Mouse (Mus musculus) kidney, postnatal 10 days (tissue): ENCODE measurements at regions not wholly inside any gene's neighbourhood (a gene's known extent, or its start where the extent isn't known, plus 50 kb on each side); places are given as distances from the start of the nearest gene placed in this dataset.
A peak's percentile ranks its signal among the peaks of the same experiment; 100 is the strongest.

Experiments
- DNase-seq: peaks from one replicate; pipeline ENCODE4 v3.0.0; 2021; ENCODE audit warnings: mixed read lengths

DNA sequence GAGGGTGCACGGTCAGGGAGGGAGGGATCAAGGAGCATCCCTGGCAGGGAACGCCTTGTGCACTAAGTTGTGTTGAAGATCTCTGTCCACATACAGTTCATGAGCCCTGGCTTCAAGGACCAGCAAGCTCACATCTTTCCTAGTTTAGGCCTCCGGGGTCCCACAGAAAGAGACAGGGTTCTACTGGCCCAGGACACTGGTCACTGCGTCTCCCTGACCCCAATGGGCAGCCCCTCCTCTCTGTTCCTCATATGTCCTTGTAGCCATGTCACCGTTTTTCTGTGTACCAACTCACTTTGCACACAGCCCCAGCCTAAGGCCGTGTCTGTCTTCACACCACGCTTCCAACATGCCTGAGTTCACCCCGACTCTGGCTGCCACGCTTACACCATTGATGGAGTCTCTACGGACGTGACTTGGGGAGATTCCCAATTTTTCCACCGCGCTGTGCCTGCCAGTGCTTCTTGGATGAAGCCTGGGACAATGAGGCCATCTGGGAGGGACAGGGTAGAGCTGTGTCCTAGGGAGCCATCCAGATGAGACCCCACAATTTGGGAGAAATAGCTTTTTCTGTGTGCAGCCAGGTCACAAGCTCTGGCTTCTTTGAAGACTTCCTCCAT lies 86.5 kb upstream of the Ret start:
- no peak for DNase-seq

DNA sequence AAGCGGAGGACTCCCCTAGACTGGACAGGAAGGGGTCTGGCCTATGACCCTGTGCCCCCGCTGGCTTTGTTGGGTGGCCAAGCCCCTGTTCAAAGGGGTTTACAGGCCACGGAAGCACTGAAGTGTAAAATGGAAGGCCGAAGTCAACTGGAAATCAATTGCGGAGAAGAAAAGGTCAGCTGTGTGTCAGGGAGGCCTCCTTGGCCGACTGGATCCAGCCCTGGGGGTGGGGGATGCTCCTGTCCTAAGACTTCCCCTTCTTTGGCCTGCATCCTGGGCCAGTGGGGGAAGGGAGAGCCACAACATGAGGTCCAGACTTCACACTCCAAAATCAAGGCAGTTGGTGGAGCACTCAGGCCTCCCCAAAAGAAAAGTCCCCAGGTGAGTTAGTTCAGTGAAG lies 66.4 kb upstream of the Ret start:
- DNase-seq, result no peak

- DNase-seq, result no peak
Observed at GRCm38 (mm10) chr6:118259881-118260280, 62.4 kb upstream of the Ret start.

- no peak for DNase-seq
Observed at GRCm38 (mm10) chr6:118254871-118255270, 57.4 kb upstream of the Ret start.

DNA sequence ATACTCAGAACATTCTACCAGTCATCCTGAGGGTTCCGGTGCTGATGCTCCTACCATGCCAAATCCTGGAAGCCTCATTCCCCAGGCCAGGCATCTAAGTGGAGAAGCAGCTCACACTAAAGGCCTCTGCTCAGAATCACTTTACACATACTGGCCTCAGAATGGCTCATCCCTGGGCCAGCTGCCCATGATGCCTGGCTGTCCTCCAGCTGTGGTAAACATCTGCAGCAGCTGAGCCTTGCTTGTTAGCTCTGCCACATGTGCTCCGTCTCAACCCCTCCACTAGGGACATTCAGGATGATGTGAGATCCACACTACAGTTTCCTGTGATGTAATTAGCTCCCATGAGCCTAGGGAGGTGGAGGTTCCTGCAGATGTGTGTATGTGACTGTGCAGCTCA lies 55.2 kb upstream of the Ret start:
- DNase-seq, result peak; percentile 24

GRCm38 (mm10) chr6:118251131-118251530 lies 53.6 kb upstream of the Ret start:
- no peak for DNase-seq

DNA sequence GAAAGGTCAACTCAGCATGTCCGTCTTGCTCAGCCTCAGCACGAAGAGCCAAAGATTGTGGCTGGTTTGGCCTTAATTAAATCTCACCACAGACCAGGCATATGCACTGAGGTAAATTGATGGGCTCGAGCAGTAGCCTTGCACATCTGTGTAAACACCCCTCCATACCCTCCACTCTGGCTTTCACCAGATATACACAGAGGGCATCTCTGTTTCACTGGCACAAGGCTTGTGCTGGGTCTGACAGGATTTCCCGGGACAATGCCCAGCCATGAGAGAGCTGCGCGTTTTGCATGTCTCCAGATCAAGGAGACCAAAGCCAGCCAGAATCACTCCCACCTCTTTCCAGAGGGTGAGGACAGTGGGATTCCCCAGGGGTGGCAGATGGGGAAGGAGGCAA lies 52.5 kb upstream of the Ret start:
- no peak for DNase-seq
